Mouse (Mus musculus): ENCODE data around the gene Wdr76. TPM values are rescaled to one million over a fixed set of nuclear protein-coding genes. Genes with fewer than 3 reads are reported as not detected.
"Not testable (repeated sequence)": the region's sequence is repeated elsewhere in the genome, so short reads cannot be mapped to it uniquely, and the experiment has no call there.

The Wdr76 gene
- 9.1 and 10.3 TPM in 2 replicates for polyA plus RNA-seq (2016; fragmentation: Nextera tagmentation; extraction: Ambion mirVana)

GRCm38 (mm10) chr2:121505942-121506882 is at the start of gene Wdr76, which contains the start of gene Mfap1a:
TSS of gene Wdr76 (plus strand) at chr2:121506723.
TSS of gene Mfap1a (minus strand) at chr2:121506665.
- Histone ChIP-seq H3K27ac (peak within 1 kb of the TSS; percentile 76), H3K4me3 (peak within 1 kb of the TSS; percentile 61), H3K4me1 (peaks cover 18% of the 10 kb centered on the region), H3K36me3 (peaks cover 40% of the 10 kb centered on the region)
- DNase-seq (ENCODE audit: low spot score): peak; percentile 89
- not testable (repeated sequence) for H3K9me3 ChIP-seq (replicated peaks); H3K27me3 ChIP-seq (ENCODE audit: low read depth, poor library complexity, severe bottlenecking)
- WGBS: 5% methylated on average over 42 of the region's 42 CpGs

- Histone ChIP-seq H3K4me1 (peaks cover 13% of the 10 kb centered on the region), H3K27ac (no peak overlapping the region), H3K36me3 (peaks cover 39% of the 10 kb centered on the region), H3K27me3 (ENCODE audit: low read depth, poor library complexity, severe bottlenecking) (no peaks in the 10 kb centered on the region), H3K9me3 (replicated peaks) (no peaks in the 10 kb centered on the region), H3K4me3 (no peak overlapping the region)
- 69% methylated on average over 2 of the region's 2 CpGs for WGBS
- DNase-seq (ENCODE audit: low spot score): no peak
Measured at GRCm38 (mm10) chr2:121460071-121460470, 46.5 kb upstream of the Wdr76 start.

GRCm38 (mm10) chr2:121468982-121469381 is 37.5 kb upstream of the Wdr76 start:
- H3K4me1 ChIP-seq: not testable (repeated sequence)

GRCm38 (mm10) chr2:121472783-121473182 is 33.7 kb upstream of the Wdr76 start:
- H3K4me3 ChIP-seq; DNase-seq (ENCODE audit: low spot score): not testable (repeated sequence)

More at GRCm38 (mm10) chr2:121468982-121469381, 37.5 kb upstream of the Wdr76 start:
- WGBS: 73% methylated on average over 4 of the region's 6 CpGs
- not testable (repeated sequence) for H3K4me3 ChIP-seq; H3K9me3 ChIP-seq (replicated peaks); DNase-seq (ENCODE audit: low spot score); H3K27me3 ChIP-seq (ENCODE audit: low read depth, poor library complexity, severe bottlenecking); H3K27ac ChIP-seq
- H3K36me3 ChIP-seq: peaks cover 16% of the 10 kb centered on the region

GRCm38 (mm10) chr2:121473301-121474179 is 33.0 kb upstream of the Wdr76 start, which contains the start of gene Mfap1b:
TSS of gene Mfap1b (minus strand) at chr2:121474067.
- Histone ChIP-seq H3K36me3 (peaks cover 12% of the 10 kb centered on the region), H3K4me3 (peak within 1 kb of the TSS; percentile 62)
- not testable (repeated sequence) for H3K9me3 ChIP-seq (replicated peaks); H3K4me1 ChIP-seq; H3K27ac ChIP-seq; H3K27me3 ChIP-seq (ENCODE audit: low read depth, poor library complexity, severe bottlenecking)
- 6% methylated on average over 41 of the region's 41 CpGs for WGBS
- DNase-seq (ENCODE audit: low spot score): peak; percentile 82

More at GRCm38 (mm10) chr2:121472783-121473182, 33.7 kb upstream of the Wdr76 start:
- H3K36me3 ChIP-seq: peaks cover 16% of the 10 kb centered on the region
- H3K4me1 ChIP-seq; H3K27me3 ChIP-seq (ENCODE audit: low read depth, poor library complexity, severe bottlenecking); H3K27ac ChIP-seq; H3K9me3 ChIP-seq (replicated peaks): not testable (repeated sequence)
- 93% methylated on average over 3 of the region's 3 CpGs for WGBS

- peaks cover 3% of the 10 kb centered on the region; the same call in 1 of the 2 replicates for H3K4me1 ChIP-seq
- H3K27ac ChIP-seq: no peak overlapping the region; the same call in 1 of the 2 replicates
- WGBS: 37% methylated on average over 8 of the region's 8 CpGs
- no peak for DNase-seq (ENCODE audit: low spot score)
- peak overlapping the region; percentile 62 for H3K4me3 ChIP-seq
- H3K36me3 ChIP-seq: peaks cover 12% of the 10 kb centered on the region
- H3K27me3 ChIP-seq (ENCODE audit: low read depth, poor library complexity, severe bottlenecking): no peaks in the 10 kb centered on the region
- H3K9me3 ChIP-seq (replicated peaks): no peaks in the 10 kb centered on the region
Measured at GRCm38 (mm10) chr2:121474180-121474535, 32.4 kb upstream of the Wdr76 start.

GRCm38 (mm10) chr2:121475306-121475705 is 31.2 kb upstream of the Wdr76 start:
- not testable (repeated sequence) for DNase-seq (ENCODE audit: low spot score); H3K27ac ChIP-seq; H3K4me1 ChIP-seq; H3K4me3 ChIP-seq; H3K9me3 ChIP-seq (replicated peaks); H3K27me3 ChIP-seq (ENCODE audit: low read depth, poor library complexity, severe bottlenecking)
- H3K36me3 ChIP-seq: peaks cover 11% of the 10 kb centered on the region
- whole genome bisulfite sequencing: 96% methylated on average over 2 of the region's 2 CpGs

- WGBS: 76% methylated on average over 3 of the region's 3 CpGs
Measured at GRCm38 (mm10) chr2:121477491-121478266, 28.8 kb upstream of the Wdr76 start.

GRCm38 (mm10) chr2:121480498-121480897 is 26.0 kb upstream of the Wdr76 start:
- Histone ChIP-seq H3K4me3 (no peak overlapping the region), H3K4me1 (peaks cover 5% of the 10 kb centered on the region), H3K9me3 (replicated peaks) (no peaks in the 10 kb centered on the region), H3K36me3 (no peaks in the 10 kb centered on the region), H3K27me3 (ENCODE audit: low read depth, poor library complexity, severe bottlenecking) (no peaks in the 10 kb centered on the region), H3K27ac (no peak overlapping the region)
- WGBS: 63% methylated on average over 3 of the region's 3 CpGs
- DNase-seq (ENCODE audit: low spot score): peak; percentile 31

More at GRCm38 (mm10) chr2:121477491-121478266, 28.8 kb upstream of the Wdr76 start:
- no peaks in the 10 kb centered on the region for H3K9me3 ChIP-seq (replicated peaks)
- no peaks in the 10 kb centered on the region for H3K27me3 ChIP-seq (ENCODE audit: low read depth, poor library complexity, severe bottlenecking)
- H3K4me3 ChIP-seq: no peak overlapping the region
- DNase-seq (ENCODE audit: low spot score): peak; percentile 18
- H3K27ac ChIP-seq: no peak overlapping the region
- H3K4me1 ChIP-seq: peaks cover 3% of the 10 kb centered on the region; the same call in 1 of the 2 replicates
- no peaks in the 10 kb centered on the region for H3K36me3 ChIP-seq

- H3K9me3 ChIP-seq (replicated peaks); H3K36me3 ChIP-seq; H3K4me3 ChIP-seq; H3K27me3 ChIP-seq (ENCODE audit: low read depth, poor library complexity, severe bottlenecking); H3K4me1 ChIP-seq; H3K27ac ChIP-seq: not testable (repeated sequence)
- DNase-seq (ENCODE audit: low spot score): peak; percentile 19
- WGBS: 84% methylated on average over 13 of the region's 13 CpGs
Measured at GRCm38 (mm10) chr2:121480916-121481315, 25.6 kb upstream of the Wdr76 start.

- H3K27me3 ChIP-seq (ENCODE audit: low read depth, poor library complexity, severe bottlenecking): no peaks in the 10 kb centered on the region
- H3K4me1 ChIP-seq: peaks cover 5% of the 10 kb centered on the region; the same call in 1 of the 2 replicates
- H3K36me3 ChIP-seq: no peaks in the 10 kb centered on the region
- 74% methylated on average over 8 of the region's 8 CpGs for WGBS
- no peaks in the 10 kb centered on the region for H3K9me3 ChIP-seq (replicated peaks)
- H3K4me3 ChIP-seq: no peak overlapping the region
- no peak overlapping the region for H3K27ac ChIP-seq
- peak; percentile 20 for DNase-seq (ENCODE audit: low spot score)
Measured at GRCm38 (mm10) chr2:121483576-121483975, 22.9 kb upstream of the Wdr76 start.

GRCm38 (mm10) chr2:121484403-121484802 is 22.1 kb upstream of the Wdr76 start:
- WGBS: 79% methylated on average over 2 of the region's 2 CpGs
- not testable (repeated sequence) for H3K9me3 ChIP-seq (replicated peaks); H3K36me3 ChIP-seq; H3K27me3 ChIP-seq (ENCODE audit: low read depth, poor library complexity, severe bottlenecking); H3K4me3 ChIP-seq; DNase-seq (ENCODE audit: low spot score); H3K4me1 ChIP-seq; H3K27ac ChIP-seq

All from limb, embryonic 10.5 days (tissue).